Mouse (Mus musculus) intestine, embryonic 14.5 days (tissue): ENCODE measurements around the gene Fam3b. TPM values are rescaled to one million over a fixed set of nuclear protein-coding genes. Genes with fewer than 3 reads are reported as not detected.

Experiments used
- ATAC-seq: fragments of 200-750 bp; cut with Nextera tagmentation; replicated peaks from 2 replicates; pipeline ENCODE4 v1.8.0; 2017; ENCODE audit warnings: low read depth, moderate number of reproducible peaks, moderate TSS enrichment, moderate library complexity; ENCODE audit not compliant: low FRiP score, low TSS enrichment
- DNase-seq: peaks from one replicate; pipeline ENCODE4 v3.0.0-alpha.2; 2018; ENCODE audit warnings: low spot score
- H3K27ac ChIP-seq: fragments of 300-500 bp; sonication (generic); 2 replicates; pipeline ENCODE4 v1.5.1; 2014; ENCODE audit warnings: low read depth, mild to moderate bottlenecking, control low read depth
- H3K27me3 ChIP-seq: fragments of 300-500 bp; sonication (generic); replicated peaks from 2 replicates; pipeline ENCODE4 v1.6.1; 2014; ENCODE audit warnings: low read length, control low read depth; ENCODE audit not compliant: control insufficient read depth, insufficient read depth
- H3K36me3 ChIP-seq: fragments of 300-500 bp; sonication (generic); 2 replicates; pipeline ENCODE4 v1.6.1; 2014; ENCODE audit warnings: low read length, control low read depth; ENCODE audit not compliant: control insufficient read depth, insufficient read depth
- H3K4me1 ChIP-seq: fragments of 300-500 bp; sonication (generic); replicated peaks from 2 replicates; pipeline ENCODE4 v1.6.1; 2014; ENCODE audit warnings: low read length, control low read depth, mixed read lengths; ENCODE audit not compliant: control insufficient read depth, insufficient read depth
- H3K4me2 ChIP-seq: fragments of 300-500 bp; sonication (generic); 2 replicates; pipeline ENCODE4 v1.6.1; 2014; ENCODE audit warnings: low read length
- H3K4me3 ChIP-seq: fragments of 300-500 bp; sonication (generic); 2 replicates; pipeline ENCODE4 v1.5.1; 2014; ENCODE audit warnings: low read depth, low read length, control low read depth, mixed read lengths
- H3K9ac ChIP-seq: fragments of 300-500 bp; sonication (generic); 2 replicates; pipeline ENCODE4 v1.6.1; 2014; ENCODE audit warnings: mild to moderate bottlenecking, low read length
- H3K9me3 ChIP-seq: fragments of 300-500 bp; sonication (generic); 2 replicates; pipeline ENCODE4 v1.6.1; 2016; ENCODE audit warnings: low read length, control low read depth; ENCODE audit not compliant: control insufficient read depth
- WGBS: fragments of 180-500 bp; shearing (Covaris S2); extraction: QIAGEN DNeasy Blood & Tissue Kit; methylation state at CpG from one replicate; pipeline ENCODE4 v1.1.7; 2014; 5-methylcytosine and 5-hydroxymethylcytosine counted together
- polyA plus RNA-seq: library from polyadenylated mRNA; unstranded; fragments of >200 nt; fragmentation: Nextera tagmentation; extraction: Ambion mirVana; gene quantifications from 2 replicates; pipeline ENCODE4 v1.2.1, GENCODE M21; 2014

The Fam3b gene
- polyA plus RNA-seq: 0.26 TPM in 1 of 2 replicates, not detected in the other

GRCm38 (mm10) chr16:97514099-97514940 lies at the start of gene Fam3b:
Gene Fam3b (minus strand): TSS chr16:97514816.
- H3K9ac ChIP-seq: no peak within 1 kb of the TSS
- H3K27ac ChIP-seq: no peak within 1 kb of the TSS
- H3K4me2 ChIP-seq: no peak within 1 kb of the TSS
- ATAC-seq (no peak), DNase-seq (no peak)
- no peak within 1 kb of the TSS for H3K4me3 ChIP-seq
- WGBS: 76% methylated on average over 4 of the region's 4 CpGs
- no peaks in the 10 kb centered on the region; the same call in 1 of the 2 replicates for H3K4me1 ChIP-seq
- H3K36me3 ChIP-seq: no peaks in the 10 kb centered on the region
- H3K27me3 ChIP-seq: no peaks in the 10 kb centered on the region
- no peaks in the 10 kb centered on the region for H3K9me3 ChIP-seq

- 77% methylated on average over 4 of the region's 4 CpGs for WGBS
- Histone ChIP-seq H3K9me3 (no peaks in the 10 kb centered on the region), H3K4me3 (no peak overlapping the region), H3K4me1 (no peaks in the 10 kb centered on the region), H3K36me3 (no peaks in the 10 kb centered on the region), H3K27ac (no peak overlapping the region), H3K4me2 (no peak overlapping the region), H3K27me3 (no peaks in the 10 kb centered on the region), H3K9ac (no peak overlapping the region)
- ATAC-seq (no peak), DNase-seq (no peak)
Measured at GRCm38 (mm10) chr16:97544340-97544739, 29.7 kb upstream of the Fam3b start.

DNA sequence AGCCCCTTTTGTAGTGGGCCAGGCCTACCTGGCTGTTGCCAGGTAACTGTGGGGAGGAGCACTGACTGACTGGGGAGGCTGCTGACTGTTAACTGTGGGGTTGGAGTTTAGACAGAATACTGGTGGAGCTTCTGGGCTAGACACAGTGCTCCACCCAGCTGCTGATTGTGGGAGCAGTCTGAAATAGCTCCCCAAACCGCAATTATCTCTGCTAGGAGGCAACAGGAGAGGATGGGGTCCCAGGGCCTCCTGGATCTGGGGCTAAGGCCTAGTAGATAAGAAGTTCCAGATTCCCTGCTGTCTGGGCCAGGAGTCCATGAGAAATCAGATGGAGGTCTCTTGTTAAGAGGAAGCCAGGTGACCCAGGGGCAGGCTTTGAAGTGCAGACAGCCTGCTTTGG lies 22.2 kb upstream of the Fam3b start:
- no peak for DNase-seq
- H3K4me2 ChIP-seq: no peak overlapping the region; the same call in none of the 2 replicates
- 35% methylated on average over 1 of the region's 1 CpGs for WGBS
- no peaks in the 10 kb centered on the region for H3K27me3 ChIP-seq
- no peaks in the 10 kb centered on the region for H3K36me3 ChIP-seq
- ATAC-seq: no peak
- H3K27ac ChIP-seq: peak overlapping the region; percentile 89; the same call in 1 of the 2 replicates
- H3K4me1 ChIP-seq: peaks cover 26% of the 10 kb centered on the region
- H3K4me3 ChIP-seq: no peak overlapping the region
- no peaks in the 10 kb centered on the region for H3K9me3 ChIP-seq
- H3K9ac ChIP-seq: no peak overlapping the region

GRCm38 (mm10) chr16:97535808-97536413 lies 21.3 kb upstream of the Fam3b start:
- Histone ChIP-seq H3K4me3 (peak overlapping the region; percentile 20; the same call in 1 of the 2 replicates), H3K4me1 (peaks cover 26% of the 10 kb centered on the region), H3K9ac (no peak overlapping the region), H3K4me2 (peak overlapping the region; percentile 43), H3K27me3 (no peaks in the 10 kb centered on the region), H3K36me3 (no peaks in the 10 kb centered on the region), H3K9me3 (no peaks in the 10 kb centered on the region), H3K27ac (peak overlapping the region; percentile 89)
- peak; percentile 82 for DNase-seq
- peak; percentile 80 for ATAC-seq
- WGBS: 4% methylated on average over 3 of the region's 3 CpGs

- Histone ChIP-seq H3K27me3 (no peaks in the 10 kb centered on the region), H3K36me3 (no peaks in the 10 kb centered on the region), H3K9ac (no peak overlapping the region), H3K4me1 (peaks cover 26% of the 10 kb centered on the region), H3K27ac (peak overlapping the region; percentile 89), H3K9me3 (no peaks in the 10 kb centered on the region), H3K4me2 (peak overlapping the region; percentile 43), H3K4me3 (peak overlapping the region; percentile 6)
- 19% methylated on average over 5 of the region's 5 CpGs for WGBS
- peak; percentile 77 for DNase-seq
- peak; percentile 65 for ATAC-seq
Measured at GRCm38 (mm10) chr16:97534876-97535461, 20.4 kb upstream of the Fam3b start.

DNA sequence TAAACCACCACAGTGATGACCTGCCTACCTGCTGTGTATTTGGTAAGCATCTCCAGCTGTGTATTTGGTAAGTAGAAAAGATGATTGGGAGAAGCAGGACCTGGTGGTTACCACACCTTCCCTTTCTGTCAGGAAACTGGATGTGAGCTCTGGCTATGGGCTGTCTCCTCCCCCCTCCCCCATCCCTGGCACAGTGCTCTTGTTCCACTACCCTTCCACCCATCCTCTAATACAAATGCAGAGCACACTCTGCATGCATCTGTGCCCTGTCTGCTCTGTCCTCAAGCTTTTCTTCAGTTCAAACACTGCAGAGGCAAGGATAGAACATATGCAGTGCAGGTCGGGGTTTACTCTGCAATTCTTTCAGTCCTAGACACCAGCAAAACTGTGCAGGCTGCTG lies 19.8 kb upstream of the Fam3b start:
- H3K27ac ChIP-seq: peak overlapping the region; percentile 89; the same call in 1 of the 2 replicates
- H3K36me3 ChIP-seq: no peaks in the 10 kb centered on the region
- H3K9ac ChIP-seq: no peak overlapping the region
- peak overlapping the region; percentile 43 for H3K4me2 ChIP-seq
- ATAC-seq: no peak
- H3K9me3 ChIP-seq: no peaks in the 10 kb centered on the region
- peaks cover 26% of the 10 kb centered on the region for H3K4me1 ChIP-seq
- DNase-seq: no peak
- no peaks in the 10 kb centered on the region for H3K27me3 ChIP-seq
- H3K4me3 ChIP-seq: no peak overlapping the region
- 36% methylated on average over 1 of the region's 1 CpGs for whole genome bisulfite sequencing

- Histone ChIP-seq H3K27me3 (no peaks in the 10 kb centered on the region), H3K36me3 (no peaks in the 10 kb centered on the region), H3K4me1 (peaks cover 26% of the 10 kb centered on the region), H3K4me2 (no peak overlapping the region), H3K27ac (no peak overlapping the region), H3K9ac (no peak overlapping the region), H3K4me3 (no peak overlapping the region), H3K9me3 (no peaks in the 10 kb centered on the region)
- ATAC-seq (no peak), DNase-seq (no peak)
- WGBS: 89% methylated on average over 5 of the region's 5 CpGs
Measured at GRCm38 (mm10) chr16:97533751-97534150, 19.1 kb upstream of the Fam3b start.

GRCm38 (mm10) chr16:97533126-97533525 lies 18.5 kb upstream of the Fam3b start:
- no peak overlapping the region for H3K4me3 ChIP-seq
- no peaks in the 10 kb centered on the region for H3K9me3 ChIP-seq
- no peak overlapping the region for H3K9ac ChIP-seq
- no peak overlapping the region for H3K4me2 ChIP-seq
- ATAC-seq (no peak), DNase-seq (no peak)
- H3K36me3 ChIP-seq: no peaks in the 10 kb centered on the region
- peaks cover 26% of the 10 kb centered on the region for H3K4me1 ChIP-seq
- no peak overlapping the region for H3K27ac ChIP-seq
- H3K27me3 ChIP-seq: no peaks in the 10 kb centered on the region
- WGBS: 83% methylated on average over 1 of the region's 1 CpGs
